ENCODE assay signal across 8 mouse cellular contexts in the genomic region with DNA sequence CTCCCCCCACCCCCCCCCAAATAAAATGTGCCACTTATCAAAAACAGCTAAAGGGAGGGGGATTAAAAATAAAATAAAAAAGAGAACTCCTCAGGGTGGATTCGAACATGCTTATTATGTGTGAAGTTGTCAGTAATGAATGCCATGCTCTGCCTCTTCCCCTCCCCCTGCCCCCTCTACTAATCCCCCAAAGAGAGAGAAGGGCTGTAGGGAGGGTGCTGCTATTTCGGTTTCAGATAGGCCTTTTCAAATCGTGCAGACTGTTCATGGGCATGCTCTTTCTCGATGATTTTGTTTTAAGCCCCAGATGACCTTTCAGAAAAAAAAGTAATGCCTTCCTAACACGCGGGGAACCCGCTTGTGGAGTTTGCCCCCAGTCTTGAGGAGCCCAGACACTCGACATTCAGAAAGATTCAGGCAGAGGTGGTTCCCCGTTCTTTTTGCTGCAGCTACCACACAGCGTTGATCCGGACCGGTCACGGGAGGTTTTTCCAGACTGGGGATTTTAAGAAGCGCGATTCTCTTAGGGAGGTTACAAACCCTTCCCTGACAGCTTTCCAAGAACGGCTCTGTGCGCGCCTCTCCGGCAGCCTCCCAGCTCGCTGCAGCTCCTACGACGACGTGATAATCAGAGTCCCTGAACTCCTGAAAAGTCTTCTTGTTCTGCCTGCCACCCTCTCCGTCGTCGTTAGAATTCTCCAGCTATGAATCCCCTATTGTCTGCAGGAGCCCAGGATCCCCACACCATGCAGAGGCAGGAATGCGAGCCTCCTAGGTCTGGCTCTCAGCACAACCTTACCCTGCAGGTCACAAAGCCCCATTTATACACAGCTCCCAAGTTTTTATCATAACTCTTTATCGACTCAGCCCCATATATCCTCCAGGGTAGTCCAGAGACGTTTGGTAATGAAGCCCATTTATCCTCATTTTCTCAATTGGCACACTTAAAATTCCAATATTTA.
DNase-seq lines count a peak whose midpoint lies in the region; ATAC-seq and TF ChIP-seq lines count a peak whose summit lies in the region.

No protein-coding gene starts in this region.

- peak overlapping the region; percentile 44; the same call in 1 of the 2 replicates for H3K9ac ChIP-seq in limb, embryonic 12.5 days (replicated peaks)

- DNase-seq in frontal cortex, postnatal 14 days (ENCODE audit: low spot score in 2 of 2) = no peak
- DNase-seq in right cerebral cortex, postnatal 4 days = peak; percentile 10
- DNase-seq in right cerebral cortex, adult 2 months (ENCODE audit: low spot score in 2 of 2) = no peak

- no peaks in the 10 kb centered on the region for H3K36me3 ChIP-seq in limb, embryonic 12.5 days
- no peaks in the 10 kb centered on the region for H3K36me3 ChIP-seq in small intestine, adult 2 months (ENCODE audit: control insufficient read depth, insufficient read depth, low read length)

- 0 out of 2 replicates have a peak, but pooled peaks have one; percentile 27 for ATAC-seq in frontal cortex, adult (ENCODE audit: low TSS enrichment)
- peak; percentile 66 for ATAC-seq in limb, embryonic 12.5 days (ENCODE audit: insufficient number of reproducible peaks, insufficient read depth, low FRiP score, low TSS enrichment, low read depth)
- no peak for ATAC-seq in granulocyte monocyte progenitor cell, adult 5-6 weeks (replicated peaks; ENCODE audit: poor library complexity, severe bottlenecking)
- ATAC-seq in megakaryocyte progenitor cell, adult 5-6 weeks (replicated peaks; ENCODE audit: poor library complexity) = no peak

- whole genome bisulfite sequencing in limb, embryonic 12.5 days = 3% methylated on average over 29 of the region's 29 CpGs
- WGBS in small intestine, adult 2 months = 9% methylated on average over 29 of the region's 29 CpGs

- peak overlapping the region; percentile 53 for H3K4me2 ChIP-seq in limb, embryonic 12.5 days

- peaks cover 18% of the 10 kb centered on the region; the same call in 1 of the 2 replicates for H3K27me3 ChIP-seq in limb, embryonic 12.5 days
- H3K27me3 ChIP-seq in small intestine, adult 2 months (ENCODE audit: control insufficient read depth, insufficient read depth, low read length) = no peaks in the 10 kb centered on the region

- H3K4me1 ChIP-seq in limb, embryonic 12.5 days (replicated peaks) = peaks cover 14% of the 10 kb centered on the region
- no peaks in the 10 kb centered on the region for H3K4me1 ChIP-seq in small intestine, adult 2 months (ENCODE audit: control insufficient read depth, insufficient read depth, insufficient read length, low read length)

- H3K4me3 ChIP-seq in limb, embryonic 12.5 days (replicated peaks) = peak overlapping the region; percentile 24
- peak overlapping the region; percentile 11; the same call in 1 of the 2 replicates for H3K4me3 ChIP-seq in small intestine, adult 2 months (ENCODE audit: low read depth, low read length)

- TF ChIP-seq POLR2A in small intestine, adult 2 months (IDR thresholded peaks at IDR 0.05; ENCODE audit: low read depth, low read length) = no peak

- H3K9me3 ChIP-seq in limb, embryonic 12.5 days = peaks cover 8% of the 10 kb centered on the region

- peak overlapping the region; percentile 79 for H3K27ac ChIP-seq in limb, embryonic 12.5 days
- H3K27ac ChIP-seq in small intestine, adult 2 months (ENCODE audit: insufficient read depth, low read depth, low read length) = no peak overlapping the region

- no peak for TF ChIP-seq CTCF in small intestine, adult 2 months (IDR thresholded peaks at IDR 0.05; ENCODE audit: extremely low read depth, insufficient read length, insufficient replicate concordance, low read depth, low read length)

Comparison
In these comparisons a context has a peak if more than half of its experiments do, and no peak if none do; other contexts are left out.
1. ATAC-seq: peak in frontal cortex, adult (single experiment) and limb, embryonic 12.5 days (single experiment); none in granulocyte monocyte progenitor cell, adult 5-6 weeks (single experiment) and megakaryocyte progenitor cell, adult 5-6 weeks (single experiment).